Mouse (Mus musculus): ENCODE measurements around the gene Snx29.

Snx29 gene

DNA sequence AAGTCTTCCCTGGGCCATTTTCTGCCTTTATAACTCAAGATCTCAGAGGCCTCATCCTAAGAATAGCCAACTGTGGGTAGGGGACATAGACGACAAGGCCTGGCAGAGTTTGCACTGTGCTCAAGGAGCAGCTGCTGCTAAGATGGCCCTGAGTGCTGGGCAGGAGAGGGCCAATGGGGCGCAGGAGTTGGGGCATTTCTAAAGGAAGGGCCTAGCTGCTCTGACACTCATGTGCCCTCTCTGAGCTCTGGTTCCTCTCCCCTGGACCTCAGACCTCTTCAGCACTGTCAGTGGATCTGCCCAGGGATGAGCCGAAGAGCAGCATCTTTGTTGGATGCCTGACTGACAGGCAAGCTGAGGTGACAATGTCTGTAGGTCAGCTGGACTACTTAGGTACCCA lies 426.4 kb downstream of the Snx29 start:
- DNase-seq: no peak

DNA sequence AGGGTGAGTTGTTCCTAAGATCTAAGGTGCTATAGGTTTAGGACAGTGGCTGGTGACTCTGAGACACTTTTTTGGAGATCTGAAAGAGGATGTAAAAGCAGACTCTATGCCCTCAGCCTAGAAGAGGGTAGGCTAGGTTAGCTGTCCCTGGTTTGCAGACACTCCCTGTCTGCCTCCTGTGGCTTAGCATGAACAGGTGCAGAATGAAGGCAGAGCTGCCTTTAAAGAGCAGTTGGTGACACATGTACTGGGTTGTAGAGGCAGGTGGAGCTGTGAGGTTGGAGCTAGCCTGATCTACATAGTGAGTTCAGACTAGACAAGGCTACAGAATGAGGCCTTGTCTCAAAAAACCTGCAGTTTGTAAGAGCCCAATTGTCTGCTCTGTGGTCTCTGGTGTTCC lies 427.9 kb downstream of the Snx29 start:
- DNase-seq: no peak

DNA sequence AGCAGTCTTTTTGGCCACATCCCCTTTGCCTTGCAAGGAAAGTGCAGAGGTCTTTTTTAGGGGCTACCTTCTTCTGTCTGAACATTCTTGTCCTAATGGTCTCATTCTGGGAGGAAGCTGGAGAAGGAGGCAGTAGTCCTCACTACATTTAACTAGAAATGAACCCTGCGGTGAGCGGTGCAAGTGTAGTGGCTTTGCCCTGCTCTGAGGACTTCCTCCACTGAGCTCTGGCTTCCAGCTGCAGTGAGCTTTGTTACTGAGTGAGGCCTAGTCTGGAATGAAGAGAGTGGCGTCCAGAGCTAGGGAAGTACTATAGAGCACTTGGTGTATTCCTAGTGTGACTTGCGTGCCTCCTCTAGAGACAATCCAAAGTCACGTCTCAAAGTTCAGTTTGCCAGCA lies 429.8 kb downstream of the Snx29 start:
- no peak for DNase-seq

DNA sequence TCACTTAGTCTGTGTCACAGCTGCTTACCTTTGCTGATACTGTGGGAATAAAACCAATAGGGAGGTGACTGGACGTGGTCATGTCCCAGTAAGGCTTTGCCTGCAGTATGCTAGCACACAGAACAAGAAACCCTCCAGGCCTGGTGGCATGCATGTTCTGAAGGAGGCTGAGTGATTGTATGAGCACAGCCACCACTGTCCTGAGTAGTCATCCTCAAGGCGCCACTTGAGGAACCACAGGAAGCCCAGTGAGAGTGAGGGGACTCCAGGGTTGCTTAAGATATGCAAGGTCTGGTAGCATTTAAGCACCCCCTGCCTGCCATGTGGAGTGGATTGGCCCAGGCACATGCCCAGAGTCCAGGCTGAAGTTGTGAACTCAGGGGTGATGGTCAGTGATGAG lies 430.8 kb downstream of the Snx29 start:
- DNase-seq: no peak

- no peak for DNase-seq
Observed at GRCm38 (mm10) chr16:11754136-11754535, 431.4 kb downstream of the Snx29 start.

DNA sequence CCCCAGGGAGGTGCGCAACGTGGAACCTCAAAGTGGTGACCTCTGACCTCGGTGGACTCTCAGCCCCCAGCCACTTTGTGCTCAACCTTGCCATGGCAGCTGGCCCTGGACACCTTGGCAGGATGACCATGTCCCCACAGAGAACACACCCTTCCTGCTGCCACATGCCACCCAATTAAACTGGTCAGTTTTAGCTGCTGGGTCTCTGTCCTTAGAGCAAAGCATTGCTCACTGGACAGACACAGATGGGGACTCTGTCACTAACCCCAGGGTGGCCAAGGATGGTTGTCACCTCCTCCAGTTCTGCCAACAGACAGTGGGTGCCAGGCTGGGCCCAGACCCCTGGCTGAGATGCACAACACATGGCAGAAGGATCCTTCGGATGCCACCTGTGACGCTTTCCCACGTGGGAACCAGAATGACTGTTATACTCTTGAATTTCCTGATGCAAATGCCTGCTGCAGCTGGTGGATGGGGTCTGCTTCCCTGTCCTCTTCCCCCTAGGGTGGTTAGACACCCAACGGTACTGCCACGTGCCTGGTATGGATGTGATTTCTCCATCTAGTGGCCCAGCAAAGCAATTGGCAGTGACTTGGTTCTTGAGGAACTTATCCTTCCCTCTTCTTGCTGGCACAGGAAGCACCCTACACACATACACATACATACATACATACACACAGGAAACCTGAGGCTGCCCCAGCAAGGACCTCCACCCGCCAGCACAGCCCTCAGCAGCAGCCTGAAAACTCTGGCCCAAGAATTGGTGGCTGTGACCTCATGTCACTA lies 432.8 kb downstream of the Snx29 start:
- DNase-seq: no peak

- DNase-seq: no peak
Observed at GRCm38 (mm10) chr16:11756598-11757245, 434.0 kb downstream of the Snx29 start.

DNA sequence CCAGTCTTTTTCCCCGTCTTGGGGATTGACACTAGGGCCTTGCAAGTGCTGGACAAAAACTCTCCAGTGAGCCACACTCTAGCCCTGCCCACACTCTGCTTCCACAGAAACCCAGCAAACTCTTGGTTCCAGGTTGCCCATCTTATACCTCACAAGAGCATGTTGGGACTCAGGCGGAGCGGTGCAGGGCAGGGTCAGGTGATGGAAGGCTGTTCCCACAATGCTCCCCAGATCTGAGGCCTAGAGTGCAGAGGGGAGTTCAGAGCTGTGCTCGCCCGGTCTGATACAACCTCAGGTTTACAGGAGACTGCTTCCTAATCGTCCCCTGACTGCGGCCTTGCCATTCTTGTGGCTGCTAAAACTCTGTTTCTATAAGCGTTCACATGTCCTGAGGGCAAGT lies 434.8 kb downstream of the Snx29 start:
- no peak for DNase-seq

GRCm38 (mm10) chr16:11757951-11758350 lies 435.2 kb downstream of the Snx29 start:
- no peak for DNase-seq

DNA sequence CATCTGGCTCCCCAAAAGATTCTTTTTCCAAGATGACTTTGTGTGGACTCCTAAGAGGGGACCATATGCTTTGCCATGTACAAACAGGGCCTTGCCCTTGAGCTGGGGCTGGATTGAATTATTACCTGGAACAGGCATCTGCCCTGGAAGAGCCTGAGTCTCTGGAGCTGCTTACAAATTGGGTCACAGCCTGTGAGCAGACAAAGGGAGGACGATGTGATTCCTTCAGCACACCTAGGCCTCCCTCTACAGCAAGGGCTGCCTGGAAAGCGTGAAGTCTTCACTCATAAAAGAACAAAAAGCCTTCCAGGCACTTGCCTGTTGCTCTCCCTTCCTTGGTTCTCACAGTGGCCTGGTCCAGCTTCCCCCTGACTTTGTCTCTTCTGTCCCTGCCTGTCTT lies 449.6 kb downstream of the Snx29 start:
- peak; percentile 18 for DNase-seq

DNA sequence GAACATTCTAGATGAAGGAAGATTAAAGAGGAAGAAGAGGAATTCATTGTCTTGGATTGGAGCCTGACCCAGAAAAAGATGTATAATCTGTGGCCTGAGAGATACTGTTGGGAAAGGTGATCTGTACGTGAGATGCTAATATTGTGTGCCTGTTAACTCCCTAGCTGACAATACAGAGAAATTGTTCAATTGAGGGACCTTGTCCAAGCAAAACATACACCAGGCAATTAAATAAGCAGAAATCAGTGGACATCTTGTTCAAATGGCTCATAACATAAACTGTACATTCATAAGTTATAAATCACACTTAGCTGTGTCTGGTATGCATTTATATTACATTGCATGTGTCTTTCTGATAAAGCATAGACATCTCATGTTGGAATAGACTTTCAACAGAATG lies 451.6 kb downstream of the Snx29 start:
- DNase-seq: no peak

DNA sequence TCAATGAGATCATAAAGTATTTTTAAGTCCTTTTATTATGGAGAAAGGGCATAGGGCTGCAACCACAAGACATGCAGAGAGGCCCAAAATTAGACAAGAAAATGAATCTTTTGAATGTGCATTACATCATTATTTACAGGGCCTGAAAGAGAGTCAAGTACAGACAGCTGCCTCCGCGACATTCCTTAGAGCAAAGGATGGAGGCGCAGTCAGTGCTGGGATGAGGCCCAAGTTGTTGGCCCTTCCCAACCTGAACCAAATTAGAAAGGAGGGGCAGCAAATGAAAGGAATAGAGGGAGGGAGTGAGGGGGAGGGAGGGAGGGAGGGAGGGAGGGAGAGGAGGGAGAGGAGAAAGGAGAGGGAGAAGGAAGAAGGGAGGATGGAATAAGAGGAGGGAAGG lies 453.8 kb downstream of the Snx29 start:
- no peak for DNase-seq

DNA sequence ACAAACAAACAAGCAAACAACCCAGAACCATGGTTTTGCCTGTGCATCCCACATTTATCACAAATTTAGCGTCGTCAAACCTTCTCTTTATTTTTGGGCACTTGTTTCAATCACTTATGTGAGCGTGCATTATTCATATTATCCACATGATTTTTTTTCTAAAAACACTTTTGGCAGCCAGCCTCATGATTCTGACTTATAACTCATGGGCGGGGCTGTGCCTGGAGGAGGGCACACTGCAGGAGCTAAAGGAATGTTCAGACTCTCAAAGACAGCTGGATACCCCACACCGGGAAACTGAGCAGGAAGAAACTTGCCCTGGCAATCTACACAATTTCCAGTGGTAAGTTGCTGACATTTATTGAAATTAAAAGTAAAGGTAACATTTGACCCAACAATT lies 455.5 kb downstream of the Snx29 start:
- peak; percentile 22 for DNase-seq

GRCm38 (mm10) chr16:11778715-11779460 lies 456.2 kb downstream of the Snx29 start:
- peak; percentile 84 for DNase-seq

DNA sequence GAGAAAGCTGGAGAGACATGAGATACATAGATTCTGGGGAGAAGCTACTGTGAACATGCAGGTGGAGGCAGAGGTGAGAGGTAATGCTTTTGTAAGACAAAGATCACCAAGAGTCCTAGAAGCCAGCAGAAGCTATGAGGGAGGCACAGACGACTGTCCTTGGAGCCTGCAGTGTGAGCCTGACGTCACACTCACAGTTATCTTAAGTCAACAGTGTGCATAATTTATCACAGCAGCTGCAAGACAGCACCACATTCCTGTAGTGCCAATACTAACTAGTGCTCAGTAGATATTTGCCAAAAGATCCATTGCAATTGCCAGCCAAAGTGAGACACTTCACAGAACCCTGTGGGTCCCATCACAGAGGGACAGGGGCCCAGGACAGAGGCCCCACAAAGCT lies 459.4 kb downstream of the Snx29 start:
- DNase-seq: no peak

DNA sequence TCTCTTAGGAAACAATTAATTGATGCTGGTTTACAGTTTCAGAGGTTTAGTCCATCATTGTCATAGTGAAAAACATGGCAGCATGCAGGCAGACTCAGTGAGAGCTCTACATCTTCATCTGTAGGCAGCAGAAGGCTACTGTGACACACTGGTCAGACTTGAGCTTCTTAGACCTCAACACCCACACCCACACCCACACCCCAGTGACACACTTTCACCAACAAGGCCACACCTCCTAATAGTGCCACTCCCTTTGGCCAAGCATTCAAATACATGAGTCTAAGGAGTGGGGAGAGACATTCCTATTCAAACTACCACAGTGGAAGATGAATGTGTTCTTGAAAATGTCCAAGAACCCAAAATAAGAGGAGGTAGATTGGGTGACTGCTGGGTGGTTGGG lies 460.6 kb downstream of the Snx29 start:
- DNase-seq: no peak

GRCm38 (mm10) chr16:11784354-11784753 lies 461.6 kb downstream of the Snx29 start:
- DNase-seq: no peak

GRCm38 (mm10) chr16:11785806-11786205 lies 463.1 kb downstream of the Snx29 start:
- DNase-seq: no peak

DNA sequence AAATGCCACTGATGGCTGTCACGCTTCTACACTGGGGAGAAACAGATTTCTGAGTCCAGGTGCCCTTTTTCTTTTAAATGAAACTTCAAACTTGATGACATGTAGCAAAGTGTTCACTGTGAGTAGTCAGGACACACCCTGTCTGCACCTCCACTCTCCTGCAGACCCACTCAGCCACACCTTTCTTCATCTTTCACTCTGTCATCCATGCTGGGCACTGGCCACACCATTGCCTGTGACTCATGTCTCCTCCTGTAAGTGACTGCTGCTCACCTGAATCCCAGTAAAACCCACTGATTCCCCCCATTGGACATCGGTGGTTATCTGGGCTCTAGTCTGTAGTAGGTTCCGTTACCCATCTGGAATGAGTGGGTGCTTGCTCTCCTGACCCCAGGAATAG lies 467.8 kb downstream of the Snx29 start:
- no peak for DNase-seq

DNA sequence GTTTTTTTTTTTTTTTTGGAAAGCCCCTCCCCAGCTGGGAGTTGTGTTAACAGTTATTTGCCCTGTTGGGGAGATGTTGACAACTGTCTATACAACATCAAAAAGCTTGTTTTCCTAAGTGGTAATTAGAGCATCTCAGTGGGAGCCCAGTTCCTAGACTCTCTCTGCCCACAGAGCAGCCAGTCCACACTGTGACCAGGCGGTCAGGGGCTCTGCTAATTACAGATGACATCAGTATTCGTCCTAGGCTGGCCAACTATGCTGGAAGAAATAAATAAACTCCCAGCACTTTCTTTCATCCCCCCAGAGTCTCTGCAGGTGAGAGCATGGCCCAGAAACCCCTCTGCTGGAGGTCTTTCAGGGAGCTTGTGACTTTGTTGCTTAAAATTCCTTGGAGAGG lies 470.7 kb downstream of the Snx29 start:
- no peak for DNase-seq

GRCm38 (mm10) chr16:11794628-11795027 lies 471.9 kb downstream of the Snx29 start:
- no peak for DNase-seq

GRCm38 (mm10) chr16:11795758-11796460 lies 473.2 kb downstream of the Snx29 start:
- no peak for DNase-seq

DNA sequence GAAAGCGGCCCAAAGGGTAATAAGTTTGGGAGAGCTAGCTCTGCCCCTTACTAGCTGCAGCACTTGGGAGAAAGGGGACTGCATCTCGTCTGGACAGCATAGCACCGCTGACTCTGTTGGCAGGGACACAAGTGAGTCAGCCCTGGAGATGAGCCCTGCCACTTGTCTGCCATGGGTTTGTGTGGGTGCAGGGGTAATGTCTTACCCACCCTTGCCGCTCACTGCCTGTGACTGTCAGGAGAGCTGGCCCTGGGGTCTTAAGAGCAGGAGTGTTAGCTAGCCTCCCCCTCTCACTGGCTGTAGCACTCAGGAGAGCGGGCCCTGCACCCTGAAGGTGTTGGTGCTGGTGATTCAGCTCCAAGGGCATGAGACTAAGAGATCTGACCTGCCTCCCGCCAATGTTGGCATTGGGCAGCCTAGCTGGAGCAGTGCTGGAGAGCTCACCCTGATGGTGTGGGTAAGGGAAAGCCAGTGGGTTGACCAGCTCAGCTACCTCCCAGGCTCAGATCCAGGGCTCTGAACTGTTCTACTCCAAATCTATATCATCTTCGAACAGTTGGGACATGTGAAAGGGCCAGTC lies 479.3 kb downstream of the Snx29 start:
- DNase-seq: no peak

Measured in cerebellum, adult 9-11 months (tissue).